Mouse (Mus musculus) kidney, adult 2 months (tissue): Measurements from ENCODE around the gene Ring1. TPM values are rescaled to one million over a fixed set of nuclear protein-coding genes. Genes with fewer than 3 reads are reported as not detected.
"Not testable (repeated sequence)": the region's sequence is repeated elsewhere in the genome, so short reads cannot be mapped to it uniquely, and the experiment has no call there.

Experiments used
- DNase-seq: peaks from one replicate; pipeline ENCODE4 v3.0.0; 2021
- H3K27ac ChIP-seq: fragments of 200-500 bp; 2 replicates; pipeline ENCODE4 v1.5.1; 2012; ENCODE audit warnings: low read depth, low read length, control low read depth, inconsistent platforms; ENCODE audit not compliant: insufficient read depth
- H3K27me3 ChIP-seq: fragments of 200-500 bp; replicated peaks from 2 replicates; pipeline ENCODE4 v1.6.1; 2012; ENCODE audit warnings: mild to moderate bottlenecking, moderate library complexity, low read length, inconsistent platforms; ENCODE audit not compliant: control insufficient read depth, insufficient read depth
- H3K36me3 ChIP-seq: fragments of 200-500 bp; 2 replicates; pipeline ENCODE4 v1.6.1; 2012; ENCODE audit warnings: mild to moderate bottlenecking, moderate library complexity, low read length, inconsistent platforms; ENCODE audit not compliant: control insufficient read depth, insufficient read depth
- H3K4me1 ChIP-seq: fragments of 200-500 bp; 2 replicates; pipeline ENCODE4 v1.6.1; 2011; ENCODE audit warnings: low read length; ENCODE audit not compliant: control insufficient read depth, insufficient read depth
- H3K4me3 ChIP-seq: fragments of 200-500 bp; 2 replicates; pipeline ENCODE4 v1.5.1; 2011; ENCODE audit warnings: mild to moderate bottlenecking, low read depth, low read length, control low read depth; ENCODE audit not compliant: insufficient read depth
- CTCF ChIP-seq: fragments of 200-500 bp; conservative IDR thresholded peaks from 2 replicates; pipeline ENCODE4 v1.5.1; 2011; ENCODE audit warnings: low read depth, mild to moderate bottlenecking, control low read depth, low read length, moderate library complexity, mixed read lengths; ENCODE audit not compliant: insufficient read depth, insufficient read length
- POLR2A ChIP-seq: fragments of 200-500 bp; IDR thresholded peaks from one replicate; pipeline ENCODE4 v1.6.1; 2011; ENCODE audit warnings: low read depth, low read length, control low read depth
- WGBS: fragments of 180-500 bp; shearing (Covaris S2); methylation state at CpG from one replicate; pipeline ENCODE4 v1.1.7; 2018; 5-methylcytosine and 5-hydroxymethylcytosine counted together
- polyA plus RNA-seq: library from polyadenylated mRNA; depleted of rRNA; stranded (reverse); fragments of >200 nt; gene quantifications from 2 replicates; pipeline ENCODE4 v1.2.3, GENCODE M21; 2012

The Ring1 gene
- polyA plus RNA-seq, 1 experiment: 30.4 TPM

- not testable (repeated sequence) for H3K27ac ChIP-seq, H3K4me3 ChIP-seq, H3K36me3 ChIP-seq, H3K27me3 ChIP-seq
- peak; percentile 67 for DNase-seq
- TF ChIP-seq CTCF: peak; percentile 61
- 9% methylated on average over 8 of the region's 8 CpGs for WGBS
- H3K4me1 ChIP-seq: peaks cover 12% of the 10 kb centered on the region; the same call in 1 of the 2 replicates
Measured at GRCm38 (mm10) chr17:33982136-33982535, 42.3 kb downstream of the Ring1 start.

GRCm38 (mm10) chr17:33981192-33981909, 43.1 kb downstream of the Ring1 start:
- Histone ChIP-seq H3K27ac (peak overlapping the region; percentile 76), H3K4me1 (peaks cover 12% of the 10 kb centered on the region; the same call in 1 of the 2 replicates), H3K4me3 (peak overlapping the region; percentile 51)
- WGBS: under 1% methylated on average over 27 of the region's 27 CpGs
- TF ChIP-seq CTCF: peak; percentile 55
- not testable (repeated sequence) for H3K27me3 ChIP-seq, H3K36me3 ChIP-seq
- DNase-seq: peak; percentile 96

- H3K27me3 ChIP-seq: no peaks in the 10 kb centered on the region
- WGBS: 68% methylated on average over 19 of the region's 19 CpGs
Measured at GRCm38 (mm10) chr17:33980181-33981035, 44.1 kb downstream of the Ring1 start.

GRCm38 (mm10) chr17:33979512-33980050, 44.9 kb downstream of the Ring1 start:
- no peak for DNase-seq
- WGBS: 51% methylated on average over 6 of the region's 6 CpGs
- no peaks in the 10 kb centered on the region for H3K36me3 ChIP-seq
- TF ChIP-seq POLR2A: no peak
- TF ChIP-seq CTCF: no peak
- H3K27me3 ChIP-seq: no peaks in the 10 kb centered on the region
- peak overlapping the region; percentile 77 for H3K27ac ChIP-seq
- H3K4me3 ChIP-seq: no peak overlapping the region
- peaks cover 12% of the 10 kb centered on the region; the same call in 1 of the 2 replicates for H3K4me1 ChIP-seq

More at GRCm38 (mm10) chr17:33980181-33981035, 44.1 kb downstream of the Ring1 start:
- Histone ChIP-seq H3K27ac (peak overlapping the region; percentile 36; the same call in 1 of the 2 replicates), H3K4me1 (peaks cover 12% of the 10 kb centered on the region; the same call in 1 of the 2 replicates), H3K36me3 (no peaks in the 10 kb centered on the region), H3K4me3 (no peak overlapping the region)
- DNase-seq: no peak
- TF ChIP-seq POLR2A (no peak), CTCF (no peak)

- WGBS: under 1% methylated on average over 17 of the region's 17 CpGs
- H3K27me3 ChIP-seq: no peaks in the 10 kb centered on the region
- no peaks in the 10 kb centered on the region for H3K36me3 ChIP-seq
- TF ChIP-seq POLR2A (peak; percentile 77), CTCF (no peak)
- H3K4me3 ChIP-seq: peak overlapping the region; percentile 61
- peak; percentile 97 for DNase-seq
- H3K27ac ChIP-seq: peak overlapping the region; percentile 77
- H3K4me1 ChIP-seq: peaks cover 12% of the 10 kb centered on the region; the same call in 1 of the 2 replicates
Measured at GRCm38 (mm10) chr17:33978631-33979031, 45.8 kb downstream of the Ring1 start.

GRCm38 (mm10) chr17:33977861-33978557, 46.5 kb downstream of the Ring1 start:
- peak overlapping the region; percentile 8; the same call in 1 of the 2 replicates for H3K27ac ChIP-seq
- H3K27me3 ChIP-seq: no peaks in the 10 kb centered on the region
- no peaks in the 10 kb centered on the region for H3K36me3 ChIP-seq
- H3K4me1 ChIP-seq: peaks cover 12% of the 10 kb centered on the region; the same call in 1 of the 2 replicates
- peak overlapping the region; percentile 61 for H3K4me3 ChIP-seq
- TF ChIP-seq POLR2A (no peak), CTCF (no peak)
- 4% methylated on average over 57 of the region's 57 CpGs for WGBS
- DNase-seq: no peak
